Mouse (Mus musculus) spleen, adult 2 months (tissue): ENCODE data around the gene Egfr. TPM values are rescaled to one million over a fixed set of nuclear protein-coding genes. Genes with fewer than 3 reads are reported as not detected.

Experiments
- DNase-seq, 2 experiments: peaks; one replicate each; pipeline versions ENCODE4 v3.0.0 to v3.0.0-alpha.2; 2012 to 2021; ENCODE audit warnings: low spot score in 2 of 2, low read depth in 1 of 2
- H3K27ac ChIP-seq: fragments of 200-500 bp; 2 replicates; pipeline ENCODE4 v1.5.1; 2012; ENCODE audit warnings: low read length, inconsistent platforms; ENCODE audit not compliant: insufficient read depth
- H3K27me3 ChIP-seq: fragments of 200-500 bp; 2 replicates; pipeline ENCODE4 v1.6.1; 2012; ENCODE audit warnings: mild to moderate bottlenecking, moderate library complexity, low read length, inconsistent platforms; ENCODE audit not compliant: control insufficient read depth, insufficient read depth
- H3K36me3 ChIP-seq: fragments of 200-500 bp; 2 replicates; pipeline ENCODE4 v1.6.1; 2012; ENCODE audit warnings: mild to moderate bottlenecking, low read length, inconsistent platforms; ENCODE audit not compliant: control insufficient read depth, insufficient read depth
- H3K4me1 ChIP-seq: fragments of 200-500 bp; 2 replicates; pipeline ENCODE4 v1.6.1; 2011; ENCODE audit warnings: inconsistent platforms; ENCODE audit not compliant: control insufficient read depth, insufficient read depth, insufficient read length
- H3K4me3 ChIP-seq: fragments of 200-500 bp; 2 replicates; pipeline ENCODE4 v1.5.1; 2011; ENCODE audit warnings: mild to moderate bottlenecking, inconsistent platforms; ENCODE audit not compliant: insufficient read depth, insufficient read length; ENCODE audit errors: extremely low read depth
- CTCF ChIP-seq: fragments of 200-500 bp; IDR thresholded peaks from 2 replicates; pipeline ENCODE4 v1.5.1; 2011; ENCODE audit warnings: mild to moderate bottlenecking, inconsistent platforms; ENCODE audit not compliant: insufficient read depth, insufficient read length, insufficient replicate concordance; ENCODE audit errors: extremely low read depth
- POLR2A ChIP-seq: fragments of 200-500 bp; IDR thresholded peaks from 2 replicates; pipeline ENCODE4 v1.6.1; 2011; ENCODE audit warnings: low read depth, low read length, inconsistent platforms
- WGBS: fragments of 180-500 bp; shearing (Covaris S2); methylation state at CpG from one replicate; pipeline ENCODE4 v1.1.7; 2018; 5-methylcytosine and 5-hydroxymethylcytosine counted together
- polyA plus RNA-seq: library from polyadenylated mRNA; depleted of rRNA; stranded (reverse); fragments of >200 nt; gene quantifications from 2 replicates; pipeline ENCODE4 v1.2.3, GENCODE M21; 2012

Egfr gene
- polyA plus RNA-seq, 1 experiment = 2.2 TPM

- Histone ChIP-seq H3K4me3 (no peak overlapping the region), H3K36me3 (no peaks in the 10 kb centered on the region), H3K4me1 (peaks cover 7% of the 10 kb centered on the region), H3K27me3 (no peaks in the 10 kb centered on the region), H3K27ac (no peak overlapping the region)
- TF ChIP-seq POLR2A = no peak
- no peak for TF ChIP-seq CTCF
- 60% methylated on average over 4 of the region's 4 CpGs for WGBS
- DNase-seq = no peak
Observed at GRCm38 (mm10) chr11:16941103-16941793, 189.2 kb downstream of the Egfr start.

DNA sequence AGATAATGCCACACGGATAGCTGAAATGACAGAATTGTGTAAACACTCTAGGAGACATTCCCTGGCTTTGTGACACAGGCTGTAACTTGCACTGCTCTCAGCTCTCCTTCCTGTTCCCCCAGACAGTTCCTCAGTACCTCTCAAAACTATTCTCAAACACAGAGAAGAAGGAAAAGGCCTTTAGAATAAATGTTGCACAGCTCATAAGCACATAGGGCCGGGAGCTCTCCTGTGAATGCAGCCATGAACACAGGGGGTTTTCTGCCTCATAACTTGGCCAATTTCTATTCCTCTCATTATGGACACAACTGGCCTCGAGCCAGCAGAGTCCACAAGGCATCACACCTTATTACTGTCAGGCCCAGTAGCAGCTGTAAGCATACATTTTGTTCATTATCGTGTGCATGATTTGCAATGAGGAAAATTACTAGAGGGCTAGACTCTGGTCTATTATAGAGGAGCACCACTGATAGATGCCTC lies 190.0 kb downstream of the Egfr start:
- Histone ChIP-seq H3K27me3 (no peaks in the 10 kb centered on the region), H3K4me1 (peaks cover 7% of the 10 kb centered on the region), H3K4me3 (no peak overlapping the region), H3K36me3 (no peaks in the 10 kb centered on the region), H3K27ac (no peak overlapping the region)
- 83% methylated on average over 4 of the region's 4 CpGs for whole genome bisulfite sequencing
- DNase-seq = no peak
- TF ChIP-seq CTCF (no peak), POLR2A (no peak)

GRCm38 (mm10) chr11:16943016-16943415 lies 191.0 kb downstream of the Egfr start:
- H3K4me3 ChIP-seq = no peak overlapping the region
- TF ChIP-seq POLR2A (no peak), CTCF (no peak)
- no peak overlapping the region for H3K27ac ChIP-seq
- H3K27me3 ChIP-seq = no peaks in the 10 kb centered on the region
- WGBS = 73% methylated on average over 4 of the region's 4 CpGs
- H3K4me1 ChIP-seq = peaks cover 7% of the 10 kb centered on the region
- DNase-seq = no peak
- no peaks in the 10 kb centered on the region for H3K36me3 ChIP-seq

DNA sequence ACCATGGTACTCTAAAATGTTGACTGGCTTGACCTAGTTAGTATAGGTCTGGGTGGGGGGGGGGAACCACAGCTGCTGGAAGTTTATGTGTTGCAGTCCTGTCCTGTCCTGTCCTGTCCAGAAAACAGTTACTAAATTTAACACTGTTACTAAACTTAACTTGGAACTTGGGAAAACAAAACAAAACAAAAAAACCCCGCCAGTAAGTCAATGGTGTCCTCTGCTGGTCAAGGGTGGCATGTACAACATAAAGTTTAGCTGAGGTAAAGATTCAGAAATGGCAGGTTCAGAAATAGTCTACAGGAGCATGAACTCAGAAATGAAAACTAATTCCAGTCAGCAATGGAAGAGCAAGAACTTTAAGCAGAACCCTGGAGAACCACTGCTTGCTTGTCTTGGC lies 196.8 kb downstream of the Egfr start:
- Histone ChIP-seq H3K27me3 (no peaks in the 10 kb centered on the region), H3K36me3 (no peaks in the 10 kb centered on the region), H3K27ac (no peak overlapping the region), H3K4me1 (peaks cover 6% of the 10 kb centered on the region), H3K4me3 (no peak overlapping the region)
- whole genome bisulfite sequencing = 12% methylated on average over 1 of the region's 1 CpGs
- no peak for TF ChIP-seq POLR2A
- no peak for TF ChIP-seq CTCF
- no peak for DNase-seq

DNA sequence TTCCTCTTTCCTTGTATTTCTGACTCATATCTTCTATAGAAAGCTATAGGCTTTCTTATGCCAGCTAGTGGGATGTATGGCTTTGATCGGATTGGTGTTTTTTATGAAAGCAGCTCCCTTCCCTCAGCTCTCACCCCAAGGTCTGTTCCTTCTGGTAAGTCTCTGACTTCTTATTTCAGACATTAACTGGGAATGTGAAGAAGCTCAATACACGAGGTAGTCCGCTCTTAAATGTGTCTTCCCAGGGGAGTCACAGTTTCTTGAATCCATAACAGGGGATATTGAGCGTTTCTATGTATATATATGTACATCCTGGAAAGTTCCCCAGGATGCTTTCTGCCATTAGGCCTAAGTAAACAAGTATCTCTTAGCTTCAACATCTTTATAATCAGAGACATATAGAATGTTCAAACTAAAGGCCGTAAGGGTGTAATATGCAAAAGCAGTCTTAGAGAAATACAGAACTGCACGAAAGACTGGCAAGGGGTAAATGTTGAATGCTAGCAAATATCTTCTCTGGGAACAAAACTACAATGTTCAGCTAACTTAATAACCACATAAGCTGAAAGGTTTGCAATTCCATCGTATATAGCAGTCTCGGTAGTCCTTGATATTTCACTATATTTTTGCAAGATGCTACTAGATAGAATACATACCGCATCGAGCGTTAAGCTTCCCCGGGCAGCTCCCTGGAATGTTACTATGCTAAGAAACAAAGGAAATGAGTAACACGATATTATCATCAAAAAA lies 198.4 kb downstream of the Egfr start:
- TF ChIP-seq CTCF (no peak), POLR2A (no peak)
- Histone ChIP-seq H3K27ac (no peak overlapping the region), H3K36me3 (no peaks in the 10 kb centered on the region), H3K27me3 (no peaks in the 10 kb centered on the region), H3K4me3 (peak overlapping the region; percentile 47), H3K4me1 (peaks cover 3% of the 10 kb centered on the region)
- DNase-seq = no peak
- WGBS = 9% methylated on average over 13 of the region's 13 CpGs

GRCm38 (mm10) chr11:16950976-16951760 lies 199.2 kb downstream of the Egfr start, which contains the start of gene Fbxo48:
TSS of gene Fbxo48 (plus strand) at chr11:16951375.
- peak within 1 kb of the TSS; percentile 83 for H3K4me3 ChIP-seq
- H3K4me1 ChIP-seq = no peaks in the 10 kb centered on the region; the same call in 1 of the 2 replicates
- peak; percentile 95 to 97 for DNase-seq
- no peaks in the 10 kb centered on the region for H3K36me3 ChIP-seq
- H3K27me3 ChIP-seq = no peaks in the 10 kb centered on the region
- no peak within 1 kb of the TSS; the same call in 1 of the 2 replicates for H3K27ac ChIP-seq
- TF ChIP-seq CTCF (no peak), POLR2A (peak; percentile 8; the same call in 1 of the 2 replicates)
- under 1% methylated on average over 38 of the region's 38 CpGs for WGBS
